Mouse (Mus musculus): Measurements from ENCODE around the gene Slc24a1. TPM values are rescaled to one million over a fixed set of nuclear protein-coding genes. Genes with fewer than 3 reads are reported as not detected.

Slc24a1 gene
- polyA plus RNA-seq, 1 experiment: 0.79 TPM

DNA sequence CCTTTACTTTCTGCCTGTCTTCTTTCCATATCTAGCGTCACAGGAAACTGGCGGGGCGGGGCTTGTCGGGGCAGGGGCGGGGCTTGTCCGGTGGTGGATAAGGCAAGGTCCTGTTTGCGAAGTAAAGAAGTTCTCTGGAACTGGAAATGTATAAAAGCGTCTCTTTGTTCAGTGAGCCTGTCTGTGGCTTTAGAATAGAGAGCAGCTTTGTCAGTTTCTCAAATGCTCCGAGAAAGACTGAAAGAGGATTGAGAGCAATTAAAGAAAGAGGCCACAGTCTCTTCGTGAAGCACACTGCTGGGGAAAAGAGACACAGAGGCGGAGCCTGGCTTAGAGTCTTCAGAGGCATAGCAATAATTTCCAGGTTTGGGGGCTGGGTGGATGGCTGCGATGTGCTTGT, 4.9 kb upstream of the Slc24a1 start:
- TF ChIP-seq CTCF (IDR thresholded peaks at IDR 0.05; ENCODE audit: low read depth, low read length) (no peak), EP300 (IDR thresholded peaks at IDR 0.05; ENCODE audit: insufficient read depth, low read depth, low read length) (no peak), POLR2A (IDR thresholded peaks at IDR 0.05; ENCODE audit: insufficient read depth, low read length) (no peak)

DNA sequence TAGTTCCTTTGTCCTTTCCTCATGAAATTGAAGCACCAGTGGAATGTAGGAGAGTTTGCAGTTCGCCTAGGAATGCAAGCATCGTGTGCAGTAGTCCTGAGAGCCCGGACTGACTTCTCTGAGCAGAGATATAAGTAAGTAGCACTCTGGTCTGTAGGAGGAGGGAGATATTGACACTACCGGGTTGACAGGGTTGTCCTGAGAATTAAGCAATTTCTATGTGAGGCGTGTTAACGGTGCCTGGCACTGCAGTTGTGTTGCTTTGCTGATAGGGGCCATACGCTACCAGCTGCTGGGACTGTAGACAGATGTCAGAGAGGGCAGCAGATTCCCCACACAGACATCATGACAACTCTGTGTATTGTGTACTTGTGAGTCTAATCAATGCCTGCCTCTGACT, 1.8 kb upstream of the Slc24a1 start:
- Histone ChIP-seq H3K9me3 (replicated peaks; ENCODE audit: control insufficient read depth, insufficient read depth, low read length, poor library complexity, severe bottlenecking) (no peaks in the 10 kb centered on the region), H3K36me3 (ENCODE audit: control insufficient read depth, insufficient read depth, low read length, poor library complexity, severe bottlenecking) (no peaks in the 10 kb centered on the region), H3K9ac (ENCODE audit: low read depth, poor library complexity, severe bottlenecking) (no peak overlapping the region), H3K27me3 (ENCODE audit: control insufficient read depth, insufficient read depth, low read length, poor library complexity, severe bottlenecking) (no peaks in the 10 kb centered on the region), H3K4me1 (ENCODE audit: control insufficient read depth, insufficient read depth, low read length) (no peaks in the 10 kb centered on the region), H3K27ac (ENCODE audit: insufficient read depth, low read length) (no peak overlapping the region), H3K4me3 (ENCODE audit: low read depth, low read length) (no peak overlapping the region)
- TF ChIP-seq EP300 (IDR thresholded peaks at IDR 0.05; ENCODE audit: insufficient read depth, low read depth, low read length): no peak
- no peak for TF ChIP-seq CTCF (IDR thresholded peaks at IDR 0.05; ENCODE audit: low read depth, low read length)
- TF ChIP-seq POLR2A (IDR thresholded peaks at IDR 0.05; ENCODE audit: insufficient read depth, low read length): no peak

More for the DNA sequence above, 4.9 kb upstream of the Slc24a1 start:
- Histone ChIP-seq H3K9ac (ENCODE audit: low read depth, poor library complexity, severe bottlenecking) (peak overlapping the region; percentile 71), H3K4me3 (ENCODE audit: low read depth, low read length) (peak overlapping the region; percentile 47), H3K4me1 (ENCODE audit: control insufficient read depth, insufficient read depth, low read length) (no peaks in the 10 kb centered on the region), H3K27me3 (ENCODE audit: control insufficient read depth, insufficient read depth, low read length, poor library complexity, severe bottlenecking) (no peaks in the 10 kb centered on the region), H3K36me3 (ENCODE audit: control insufficient read depth, insufficient read depth, low read length, poor library complexity, severe bottlenecking) (no peaks in the 10 kb centered on the region), H3K27ac (ENCODE audit: insufficient read depth, low read length) (no peak overlapping the region), H3K9me3 (replicated peaks; ENCODE audit: control insufficient read depth, insufficient read depth, low read length, poor library complexity, severe bottlenecking) (no peaks in the 10 kb centered on the region)

- Histone ChIP-seq H3K27ac (ENCODE audit: insufficient read depth, low read length) (no peak overlapping the region), H3K36me3 (ENCODE audit: control insufficient read depth, insufficient read depth, low read length, poor library complexity, severe bottlenecking) (no peaks in the 10 kb centered on the region), H3K9me3 (replicated peaks; ENCODE audit: control insufficient read depth, insufficient read depth, low read length, poor library complexity, severe bottlenecking) (no peaks in the 10 kb centered on the region), H3K9ac (ENCODE audit: low read depth, poor library complexity, severe bottlenecking) (no peak overlapping the region), H3K4me3 (ENCODE audit: low read depth, low read length) (no peak overlapping the region), H3K4me1 (ENCODE audit: control insufficient read depth, insufficient read depth, low read length) (no peaks in the 10 kb centered on the region), H3K27me3 (ENCODE audit: control insufficient read depth, insufficient read depth, low read length, poor library complexity, severe bottlenecking) (no peaks in the 10 kb centered on the region)
- TF ChIP-seq CTCF (IDR thresholded peaks at IDR 0.05; ENCODE audit: low read depth, low read length) (no peak), POLR2A (IDR thresholded peaks at IDR 0.05; ENCODE audit: insufficient read depth, low read length) (no peak), EP300 (IDR thresholded peaks at IDR 0.05; ENCODE audit: insufficient read depth, low read depth, low read length) (no peak)
These were observed 648 bp upstream of the Slc24a1 start for GRCm38 (mm10) chr9:64952055-64952454.

DNA sequence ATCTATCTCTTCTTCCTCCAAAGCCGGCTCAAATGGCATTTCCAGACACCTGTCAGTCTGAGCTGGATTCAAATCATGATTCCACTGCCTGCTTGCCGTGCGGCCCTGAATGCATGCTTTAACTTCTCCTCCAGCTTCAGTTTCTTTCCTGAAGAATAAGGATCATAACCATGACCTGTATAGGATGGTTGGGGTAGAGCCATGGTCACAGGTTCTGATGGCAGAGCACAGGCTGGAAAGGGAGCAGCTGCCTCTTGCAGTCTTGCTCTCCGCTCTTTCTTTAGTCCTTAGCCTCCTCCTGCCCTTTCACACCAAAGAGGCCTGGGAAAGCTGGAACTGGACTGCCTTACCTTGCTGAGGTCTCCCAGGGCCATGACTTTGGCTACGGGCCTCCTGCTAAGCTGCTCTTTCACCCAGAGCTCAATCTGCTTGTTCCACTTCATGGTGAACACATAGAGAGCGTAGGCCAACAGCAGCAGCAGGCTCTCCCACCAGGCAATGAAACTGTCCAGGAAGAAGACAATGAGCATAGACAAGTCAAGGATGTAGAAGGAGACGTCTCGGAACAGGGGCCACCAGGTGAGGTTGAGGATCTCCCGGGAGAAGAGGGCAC, 3.8 kb downstream of the Slc24a1 start:
- Histone ChIP-seq H3K9ac (ENCODE audit: low read depth, poor library complexity, severe bottlenecking) (no peak overlapping the region), H3K4me3 (ENCODE audit: low read depth, low read length) (no peak overlapping the region), H3K27ac (ENCODE audit: insufficient read depth, low read length) (no peak overlapping the region), H3K27me3 (ENCODE audit: control insufficient read depth, insufficient read depth, low read length, poor library complexity, severe bottlenecking) (no peaks in the 10 kb centered on the region), H3K9me3 (replicated peaks; ENCODE audit: control insufficient read depth, insufficient read depth, low read length, poor library complexity, severe bottlenecking) (no peaks in the 10 kb centered on the region), H3K36me3 (ENCODE audit: control insufficient read depth, insufficient read depth, low read length, poor library complexity, severe bottlenecking) (no peaks in the 10 kb centered on the region), H3K4me1 (ENCODE audit: control insufficient read depth, insufficient read depth, low read length) (no peaks in the 10 kb centered on the region)
- TF ChIP-seq POLR2A (IDR thresholded peaks at IDR 0.05; ENCODE audit: insufficient read depth, low read length): no peak
- TF ChIP-seq CTCF (IDR thresholded peaks at IDR 0.05; ENCODE audit: low read depth, low read length): no peak
- TF ChIP-seq EP300 (IDR thresholded peaks at IDR 0.05; ENCODE audit: insufficient read depth, low read depth, low read length): no peak

GRCm38 (mm10) chr9:64943997-64944396, 7.4 kb downstream of the Slc24a1 start:
- H3K4me3 ChIP-seq (ENCODE audit: low read depth, low read length): peak overlapping the region; percentile 35
- no peaks in the 10 kb centered on the region for H3K4me1 ChIP-seq (ENCODE audit: control insufficient read depth, insufficient read depth, low read length)
- H3K9me3 ChIP-seq (replicated peaks; ENCODE audit: control insufficient read depth, insufficient read depth, low read length, poor library complexity, severe bottlenecking): no peaks in the 10 kb centered on the region
- no peaks in the 10 kb centered on the region for H3K27me3 ChIP-seq (ENCODE audit: control insufficient read depth, insufficient read depth, low read length, poor library complexity, severe bottlenecking)
- H3K27ac ChIP-seq (ENCODE audit: insufficient read depth, low read length): no peak overlapping the region
- TF ChIP-seq CTCF (IDR thresholded peaks at IDR 0.05; ENCODE audit: low read depth, low read length) (no peak), POLR2A (IDR thresholded peaks at IDR 0.05; ENCODE audit: insufficient read depth, low read length) (no peak), EP300 (IDR thresholded peaks at IDR 0.05; ENCODE audit: insufficient read depth, low read depth, low read length) (no peak)
- no peak overlapping the region for H3K9ac ChIP-seq (ENCODE audit: low read depth, poor library complexity, severe bottlenecking)
- no peaks in the 10 kb centered on the region for H3K36me3 ChIP-seq (ENCODE audit: control insufficient read depth, insufficient read depth, low read length, poor library complexity, severe bottlenecking)

GRCm38 (mm10) chr9:64941650-64942049, 9.8 kb downstream of the Slc24a1 start:
- Histone ChIP-seq H3K9ac (ENCODE audit: low read depth, poor library complexity, severe bottlenecking) (no peak overlapping the region), H3K4me3 (ENCODE audit: low read depth, low read length) (no peak overlapping the region), H3K27ac (ENCODE audit: insufficient read depth, low read length) (no peak overlapping the region), H3K9me3 (replicated peaks; ENCODE audit: control insufficient read depth, insufficient read depth, low read length, poor library complexity, severe bottlenecking) (no peaks in the 10 kb centered on the region), H3K4me1 (ENCODE audit: control insufficient read depth, insufficient read depth, low read length) (no peaks in the 10 kb centered on the region), H3K36me3 (ENCODE audit: control insufficient read depth, insufficient read depth, low read length, poor library complexity, severe bottlenecking) (no peaks in the 10 kb centered on the region), H3K27me3 (ENCODE audit: control insufficient read depth, insufficient read depth, low read length, poor library complexity, severe bottlenecking) (no peaks in the 10 kb centered on the region)
- TF ChIP-seq POLR2A (IDR thresholded peaks at IDR 0.05; ENCODE audit: insufficient read depth, low read length): no peak
- TF ChIP-seq CTCF (IDR thresholded peaks at IDR 0.05; ENCODE audit: low read depth, low read length): no peak
- TF ChIP-seq EP300 (IDR thresholded peaks at IDR 0.05; ENCODE audit: insufficient read depth, low read depth, low read length): no peak

All from ES-Bruce4 (cell line).